Mouse (Mus musculus) ES-E14 (cell line): ENCODE measurements around the gene Rcan1. TPM values are rescaled to one million over a fixed set of nuclear protein-coding genes. Genes with fewer than 3 reads are reported as not detected.

Experiments
- DNase-seq: peaks from one replicate; pipeline ENCODE4 v3.0.0-alpha.2; 2013; ENCODE audit warnings: low read depth, low spot score
- H3K27ac ChIP-seq: 2 replicates; pipeline ENCODE4 v1.5.1; 2012; ENCODE audit warnings: low read depth, mild to moderate bottlenecking, low read length, moderate library complexity, mixed read lengths; ENCODE audit not compliant: poor library complexity, insufficient read depth, severe bottlenecking
- H3K36me3 ChIP-seq: 2 replicates; pipeline ENCODE4 v1.6.1; 2012; ENCODE audit warnings: mild to moderate bottlenecking, low read length, moderate library complexity, mixed read lengths; ENCODE audit not compliant: control insufficient read depth, poor library complexity, insufficient read depth, severe bottlenecking
- H3K4me1 ChIP-seq, 2 experiments: fragments of 150-350 bp in 1 of 2; sonication (generic) in 1 of 2; 2 replicates each; pipeline ENCODE4 v1.6.1; 2012; ENCODE audit warnings: low read length in 2 of 2, mild to moderate bottlenecking in 1 of 2, mixed read lengths in 1 of 2; ENCODE audit not compliant: control insufficient read depth in 2 of 2, insufficient read depth in 2 of 2, poor library complexity in 1 of 2
- H3K4me3 ChIP-seq, 2 experiments: fragments of 150-350 bp in 1 of 2; sonication (generic) in 1 of 2; 2 replicates each; pipeline ENCODE4 v1.5.1; 2012; ENCODE audit warnings: low read length in 2 of 2, low read depth in 1 of 2, mild to moderate bottlenecking in 1 of 2, mixed read lengths in 1 of 2; ENCODE audit not compliant: insufficient read depth in 1 of 2, poor library complexity in 1 of 2, severe bottlenecking in 1 of 2
- H3K9ac ChIP-seq: 2 replicates; pipeline ENCODE4 v1.6.1; 2012; ENCODE audit warnings: low read depth, mild to moderate bottlenecking, low read length, mixed read lengths; ENCODE audit not compliant: poor library complexity, insufficient read depth, severe bottlenecking
- H3K9me3 ChIP-seq: fragments of 150-350 bp; sonication (generic); 2 replicates; pipeline ENCODE4 v1.6.1; 2012; ENCODE audit warnings: low read depth, mild to moderate bottlenecking, low read length; ENCODE audit not compliant: control insufficient read depth, insufficient read depth
- CHD2 ChIP-seq: IDR thresholded peaks from 2 replicates; pipeline ENCODE4 v1.6.1; 2014; ENCODE audit warnings: mild to moderate bottlenecking, low read depth, low read length, inconsistent platforms
- HCFC1 ChIP-seq: IDR thresholded peaks from 2 replicates; pipeline ENCODE4 v1.6.1; 2012; ENCODE audit warnings: low read length, inconsistent platforms, borderline replicate concordance; ENCODE audit not compliant: insufficient read depth
- MAFK ChIP-seq: IDR thresholded peaks from 2 replicates; pipeline ENCODE4 v1.6.1; 2014; ENCODE audit warnings: mild to moderate bottlenecking, low read depth, low read length, inconsistent platforms; ENCODE audit not compliant: insufficient read depth
- ZC3H11A ChIP-seq: IDR thresholded peaks from 2 replicates; pipeline ENCODE4 v1.6.1; 2012; ENCODE audit warnings: low read depth, mild to moderate bottlenecking, inconsistent platforms, low read length, borderline replicate concordance
- ZNF384 ChIP-seq: IDR thresholded peaks from 2 replicates; pipeline ENCODE4 v1.6.1; 2012; ENCODE audit warnings: low read depth, low read length, inconsistent platforms
- in situ Hi-C, 2 experiments: fragments of 600-800 bp; cut with MboI; formaldehyde crosslinking; loops; one replicate each; pipeline ENCODE4 v1.15.1; 2025; ENCODE audit warnings: low sequenced_read_pairs in 2 of 2, inconsistent platforms in 1 of 2; ENCODE audit not compliant: unreplicated experiment in 2 of 2
- total RNA-seq: library from RNA; depleted of rRNA; stranded (reverse); fragments of 300-350 nt; gene quantifications from 2 replicates; pipeline ENCODE4 v1.2.3, GENCODE M21; 2012

The Rcan1 gene
- total RNA-seq, 1 experiment: 15.8 TPM

DNA sequence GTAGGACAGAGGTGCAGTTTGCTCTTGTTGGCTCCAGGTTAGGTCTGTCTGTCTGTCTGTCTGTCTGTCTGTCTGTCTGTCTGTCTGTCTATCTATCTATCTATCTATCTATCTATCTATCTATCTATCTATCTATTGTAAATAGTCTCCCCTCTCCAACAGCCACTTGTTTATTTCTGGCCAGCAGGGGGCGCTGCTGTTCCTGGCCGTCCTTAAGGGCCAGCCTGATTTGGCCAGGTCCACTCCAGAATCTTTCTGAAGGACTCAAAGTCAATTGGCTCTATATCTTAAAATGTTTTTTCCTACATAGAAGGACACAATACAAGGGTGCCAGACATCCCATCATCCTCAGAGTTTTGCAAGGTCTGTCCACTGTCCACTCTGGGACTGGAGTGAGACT is 85.6 kb downstream of the Rcan1 start:
- DNase-seq: no peak
- no peaks in the 10 kb centered on the region for H3K4me1 ChIP-seq
- no peak overlapping the region for H3K9ac ChIP-seq
- H3K9me3 ChIP-seq: no peaks in the 10 kb centered on the region
- no peaks in the 10 kb centered on the region for H3K36me3 ChIP-seq
- no peak overlapping the region for H3K4me3 ChIP-seq
- H3K27ac ChIP-seq: no peak overlapping the region
- in situ Hi-C loops: no loop called here
- TF ChIP-seq ZC3H11A: no peak
- no peak for TF ChIP-seq ZNF384

DNA sequence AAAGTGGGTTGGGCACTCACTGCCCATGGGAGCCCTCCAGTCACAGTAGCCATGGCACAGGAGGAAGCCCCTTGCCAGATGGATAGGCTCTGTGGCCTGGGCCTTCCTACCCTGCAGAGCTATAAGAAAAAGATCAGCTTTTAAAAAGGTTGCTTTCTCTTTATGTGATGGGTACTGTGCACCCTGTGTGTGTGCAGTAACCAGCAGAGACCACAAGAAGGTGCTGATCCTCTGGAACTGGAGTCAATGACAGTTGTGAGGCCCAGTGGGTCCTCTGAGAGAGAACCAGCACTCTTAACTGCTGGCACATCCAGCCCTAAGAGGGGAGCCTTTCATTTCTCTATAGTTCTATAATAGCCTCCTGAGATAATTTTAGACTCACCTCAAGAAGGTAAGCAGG is 87.3 kb downstream of the Rcan1 start:
- H3K4me1 ChIP-seq: no peaks in the 10 kb centered on the region
- TF ChIP-seq MAFK (no peak), ZC3H11A (no peak), HCFC1 (no peak), CHD2 (no peak), ZNF384 (no peak)

DNA sequence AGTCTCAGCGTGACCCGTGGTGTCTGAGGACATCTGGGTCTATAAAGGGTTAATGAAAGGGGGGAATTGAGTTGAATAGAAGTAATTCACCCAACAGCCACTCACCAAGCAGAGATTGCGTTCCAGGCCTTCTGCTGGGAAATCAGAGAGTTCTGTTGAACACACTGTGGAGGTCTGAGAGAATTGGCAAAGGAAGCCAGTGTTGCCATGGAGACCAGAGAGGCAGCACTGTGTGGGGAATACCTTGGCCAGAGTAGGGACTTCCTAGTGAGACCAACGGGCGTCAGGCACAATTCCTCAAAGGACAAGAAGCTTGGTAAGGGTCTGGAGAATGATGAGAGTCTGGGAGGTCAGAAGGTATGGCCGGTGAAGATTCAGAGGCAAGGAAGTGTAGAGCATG is 88.2 kb downstream of the Rcan1 start:
- Histone ChIP-seq H3K36me3 (no peaks in the 10 kb centered on the region), H3K9me3 (no peaks in the 10 kb centered on the region), H3K27ac (no peak overlapping the region), H3K9ac (no peak overlapping the region), H3K4me1 (no peaks in the 10 kb centered on the region), H3K4me3 (no peak overlapping the region)
- no peak for DNase-seq
- no peak for TF ChIP-seq HCFC1
- TF ChIP-seq ZC3H11A: no peak
- no peak for TF ChIP-seq ZNF384
- no peak for TF ChIP-seq MAFK
- in situ Hi-C loops: no loop called here

More for the DNA sequence above, 87.3 kb downstream of the Rcan1 start:
- Histone ChIP-seq H3K4me3 (no peak overlapping the region), H3K36me3 (no peaks in the 10 kb centered on the region), H3K9me3 (no peaks in the 10 kb centered on the region), H3K27ac (no peak overlapping the region), H3K9ac (no peak overlapping the region)
- no peak for DNase-seq
- in situ Hi-C loops: no loop called here

DNA sequence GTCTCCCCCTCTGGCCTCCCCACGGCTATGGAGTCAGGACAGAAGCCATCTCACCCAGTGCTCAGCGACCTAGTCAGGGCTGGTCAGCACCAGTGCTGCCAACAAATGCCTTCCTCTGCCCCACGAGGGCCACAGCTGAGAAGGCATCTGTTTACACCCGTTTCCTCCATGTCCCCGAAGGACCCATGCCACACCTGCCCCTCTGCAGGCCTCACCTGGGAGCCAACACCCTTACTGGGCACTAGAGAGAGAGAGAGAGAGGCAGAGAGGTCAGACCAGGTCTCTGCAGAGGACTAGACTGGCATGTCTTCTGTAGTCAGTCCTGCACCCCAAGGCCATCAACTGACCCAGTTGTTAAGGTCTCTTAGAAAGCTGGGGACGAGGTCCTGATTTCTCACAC is 89.6 kb downstream of the Rcan1 start:
- DNase-seq: no peak
- no peaks in the 10 kb centered on the region for H3K4me1 ChIP-seq
- TF ChIP-seq ZC3H11A: no peak
- TF ChIP-seq MAFK: no peak
- H3K36me3 ChIP-seq: no peaks in the 10 kb centered on the region
- in situ Hi-C loops: no loop called here
- no peak overlapping the region for H3K4me3 ChIP-seq
- H3K9ac ChIP-seq: no peak overlapping the region
- H3K9me3 ChIP-seq: no peaks in the 10 kb centered on the region
- no peak overlapping the region for H3K27ac ChIP-seq

DNA sequence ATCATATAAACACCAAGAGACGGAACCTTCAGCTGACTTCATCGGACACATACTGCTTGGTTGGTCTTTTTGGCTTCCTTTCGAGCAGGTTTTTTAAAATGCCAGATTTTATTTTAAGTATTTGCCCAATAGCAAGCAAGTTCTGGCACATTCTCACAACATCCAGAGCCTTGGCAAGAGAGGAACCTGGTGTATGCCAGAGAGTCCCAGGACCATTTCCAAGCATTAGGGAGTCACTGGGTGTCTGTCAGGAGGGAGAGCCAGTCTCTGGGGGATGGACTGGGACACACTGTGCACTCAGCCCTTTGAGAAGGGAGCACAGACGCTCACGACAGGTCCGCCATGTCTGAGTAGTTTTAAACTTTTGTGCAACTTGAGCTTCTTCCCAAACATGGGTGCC is 93.7 kb downstream of the Rcan1 start:
- no peak overlapping the region for H3K27ac ChIP-seq
- H3K9me3 ChIP-seq: no peaks in the 10 kb centered on the region
- no peak overlapping the region for H3K9ac ChIP-seq
- H3K36me3 ChIP-seq: no peaks in the 10 kb centered on the region
- TF ChIP-seq ZNF384 (no peak), ZC3H11A (no peak), CHD2 (no peak), MAFK (no peak), HCFC1 (no peak)
- DNase-seq: no peak
- no peak overlapping the region for H3K4me3 ChIP-seq
- peaks cover 3 to 6% of the 10 kb centered on the region in 2 experiments; a peak in 3 of 4 replicates for H3K4me1 ChIP-seq
- in situ Hi-C loops: no loop called here
